Mouse (Mus musculus): ENCODE measurements around the gene Lrrfip2.

- no peak for TF ChIP-seq CTCF (IDR thresholded peaks at IDR 0.05; ENCODE audit: low read depth, low read length)
- TF ChIP-seq POLR2A (IDR thresholded peaks at IDR 0.05; ENCODE audit: extremely low read depth, insufficient read depth, low read length): no peak
Measured at GRCm38 (mm10) chr9:111122446-111122845, 5.1 kb downstream of the Lrrfip2 start.

Measured in liver, adult 2 months (tissue).